Mouse (Mus musculus): ENCODE measurements around the gene Slc7a10. TPM values are rescaled to one million over a fixed set of nuclear protein-coding genes. Genes with fewer than 3 reads are reported as not detected.

Gene Slc7a10
- polyA plus RNA-seq (2015; fragmentation: Nextera tagmentation; extraction: Ambion mirVana): 3.4 and 3.6 TPM in 2 replicates

GRCm38 (mm10) chr7:35185889-35186569, at the start of gene Slc7a10:
Slc7a10 (plus strand) TSS chr7:35186385.
- Histone ChIP-seq H3K4me1 (replicated peaks) (peaks cover 18% of the 10 kb centered on the region), H3K9me3 (0 out of 2 replicates have a peak, but pooled peaks cover 4% of the 10 kb centered on the region), H3K9ac (replicated peaks) (peak within 1 kb of the TSS; percentile 52), H3K4me2 (replicated peaks) (peak within 1 kb of the TSS; percentile 61), H3K27ac (no peak within 1 kb of the TSS), H3K27me3 (peaks cover 49% of the 10 kb centered on the region), H3K36me3 (no peaks in the 10 kb centered on the region), H3K4me3 (replicated peaks) (peak within 1 kb of the TSS; percentile 38)
- peak; percentile 51 for ATAC-seq
- WGBS: 2% methylated on average over 40 of the region's 43 CpGs

GRCm38 (mm10) chr7:35137524-35137923, 48.7 kb upstream of the Slc7a10 start:
- peaks cover 7% of the 10 kb centered on the region; the same call in 1 of the 2 replicates for H3K4me1 ChIP-seq (replicated peaks)
- H3K4me2 ChIP-seq (replicated peaks): no peak overlapping the region
- no peak for ATAC-seq
- H3K36me3 ChIP-seq: no peaks in the 10 kb centered on the region
- H3K9me3 ChIP-seq: no peaks in the 10 kb centered on the region
- H3K9ac ChIP-seq (replicated peaks): no peak overlapping the region
- H3K27me3 ChIP-seq: no peaks in the 10 kb centered on the region
- no peak overlapping the region for H3K27ac ChIP-seq
- 84% methylated on average over 1 of the region's 1 CpGs for WGBS
- H3K4me3 ChIP-seq (replicated peaks): no peak overlapping the region

- WGBS: 67% methylated on average over 4 of the region's 4 CpGs
- no peak for ATAC-seq
- H3K9me3 ChIP-seq: no peaks in the 10 kb centered on the region
- no peaks in the 10 kb centered on the region for H3K27me3 ChIP-seq
- H3K4me1 ChIP-seq (replicated peaks): peaks cover 7% of the 10 kb centered on the region; the same call in 1 of the 2 replicates
- H3K4me3 ChIP-seq (replicated peaks): no peak overlapping the region
- H3K4me2 ChIP-seq (replicated peaks): no peak overlapping the region
- H3K27ac ChIP-seq: no peak overlapping the region
- no peak overlapping the region for H3K9ac ChIP-seq (replicated peaks)
- no peaks in the 10 kb centered on the region for H3K36me3 ChIP-seq
Measured at GRCm38 (mm10) chr7:35138481-35138880, 47.7 kb upstream of the Slc7a10 start.

GRCm38 (mm10) chr7:35139880-35140279, 46.3 kb upstream of the Slc7a10 start:
- Histone ChIP-seq H3K27me3 (no peaks in the 10 kb centered on the region), H3K36me3 (no peaks in the 10 kb centered on the region), H3K27ac (no peak overlapping the region), H3K9ac (replicated peaks) (no peak overlapping the region), H3K4me2 (replicated peaks) (no peak overlapping the region), H3K4me3 (replicated peaks) (no peak overlapping the region), H3K4me1 (replicated peaks) (peaks cover 2% of the 10 kb centered on the region; the same call in 1 of the 2 replicates), H3K9me3 (no peaks in the 10 kb centered on the region)
- ATAC-seq: no peak
- 85% methylated on average over 5 of the region's 5 CpGs for WGBS

GRCm38 (mm10) chr7:35141519-35141918, 44.7 kb upstream of the Slc7a10 start:
- Histone ChIP-seq H3K4me3 (replicated peaks) (no peak overlapping the region), H3K9me3 (no peaks in the 10 kb centered on the region), H3K9ac (replicated peaks) (no peak overlapping the region), H3K36me3 (no peaks in the 10 kb centered on the region), H3K4me1 (replicated peaks) (no peaks in the 10 kb centered on the region), H3K27ac (no peak overlapping the region), H3K27me3 (no peaks in the 10 kb centered on the region), H3K4me2 (replicated peaks) (no peak overlapping the region)
- 71% methylated on average over 5 of the region's 5 CpGs for WGBS
- ATAC-seq: no peak

- H3K4me3 ChIP-seq (replicated peaks): no peak overlapping the region
- H3K9ac ChIP-seq (replicated peaks): no peak overlapping the region
- H3K9me3 ChIP-seq: no peaks in the 10 kb centered on the region
- ATAC-seq: no peak
- H3K27me3 ChIP-seq: no peaks in the 10 kb centered on the region
- 80% methylated on average over 8 of the region's 8 CpGs for WGBS
- H3K4me2 ChIP-seq (replicated peaks): no peak overlapping the region
- H3K27ac ChIP-seq: no peak overlapping the region
- H3K4me1 ChIP-seq (replicated peaks): no peaks in the 10 kb centered on the region
- H3K36me3 ChIP-seq: no peaks in the 10 kb centered on the region
Measured at GRCm38 (mm10) chr7:35142522-35142921, 43.7 kb upstream of the Slc7a10 start.

- WGBS: 71% methylated on average over 6 of the region's 6 CpGs
- Histone ChIP-seq H3K27ac (no peak overlapping the region), H3K4me1 (replicated peaks) (no peaks in the 10 kb centered on the region), H3K9me3 (no peaks in the 10 kb centered on the region), H3K4me2 (replicated peaks) (no peak overlapping the region), H3K4me3 (replicated peaks) (no peak overlapping the region), H3K36me3 (no peaks in the 10 kb centered on the region), H3K27me3 (no peaks in the 10 kb centered on the region), H3K9ac (replicated peaks) (no peak overlapping the region)
- ATAC-seq: no peak; the same call in 1 of the 2 replicates
Measured at GRCm38 (mm10) chr7:35143864-35144618, 42.1 kb upstream of the Slc7a10 start.

GRCm38 (mm10) chr7:35145068-35145467, 41.1 kb upstream of the Slc7a10 start:
- ATAC-seq: no peak

GRCm38 (mm10) chr7:35146269-35146668, 39.9 kb upstream of the Slc7a10 start:
- WGBS: 90% methylated on average over 10 of the region's 10 CpGs
- no peak for ATAC-seq
- H3K4me1 ChIP-seq (replicated peaks): no peaks in the 10 kb centered on the region

More at GRCm38 (mm10) chr7:35145068-35145467, 41.1 kb upstream of the Slc7a10 start:
- WGBS: 87% methylated on average over 9 of the region's 9 CpGs
- Histone ChIP-seq H3K27ac (no peak overlapping the region), H3K9ac (replicated peaks) (no peak overlapping the region), H3K4me2 (replicated peaks) (no peak overlapping the region), H3K4me1 (replicated peaks) (no peaks in the 10 kb centered on the region), H3K27me3 (no peaks in the 10 kb centered on the region), H3K9me3 (no peaks in the 10 kb centered on the region), H3K36me3 (no peaks in the 10 kb centered on the region), H3K4me3 (replicated peaks) (no peak overlapping the region)

GRCm38 (mm10) chr7:35149616-35150433, 36.4 kb upstream of the Slc7a10 start:
- Histone ChIP-seq H3K36me3 (no peaks in the 10 kb centered on the region), H3K4me1 (replicated peaks) (no peaks in the 10 kb centered on the region), H3K27me3 (no peaks in the 10 kb centered on the region), H3K9me3 (no peaks in the 10 kb centered on the region), H3K4me3 (replicated peaks) (no peak overlapping the region), H3K27ac (no peak overlapping the region), H3K4me2 (replicated peaks) (no peak overlapping the region), H3K9ac (replicated peaks) (no peak overlapping the region)
- whole genome bisulfite sequencing: 75% methylated on average over 15 of the region's 15 CpGs
- no peak for ATAC-seq

More at GRCm38 (mm10) chr7:35146269-35146668, 39.9 kb upstream of the Slc7a10 start:
- H3K4me2 ChIP-seq (replicated peaks): no peak overlapping the region
- H3K9ac ChIP-seq (replicated peaks): no peak overlapping the region
- no peak overlapping the region for H3K27ac ChIP-seq
- no peak overlapping the region for H3K4me3 ChIP-seq (replicated peaks)
- H3K27me3 ChIP-seq: no peaks in the 10 kb centered on the region
- H3K36me3 ChIP-seq: no peaks in the 10 kb centered on the region
- H3K9me3 ChIP-seq: no peaks in the 10 kb centered on the region

GRCm38 (mm10) chr7:35150860-35151259, 35.3 kb upstream of the Slc7a10 start:
- Histone ChIP-seq H3K4me2 (replicated peaks) (no peak overlapping the region), H3K4me1 (replicated peaks) (no peaks in the 10 kb centered on the region), H3K4me3 (replicated peaks) (no peak overlapping the region), H3K9me3 (no peaks in the 10 kb centered on the region), H3K27me3 (no peaks in the 10 kb centered on the region), H3K9ac (replicated peaks) (no peak overlapping the region), H3K27ac (no peak overlapping the region), H3K36me3 (no peaks in the 10 kb centered on the region)
- WGBS: 93% methylated on average over 5 of the region's 5 CpGs
- no peak for ATAC-seq

GRCm38 (mm10) chr7:35154449-35154848, 31.7 kb upstream of the Slc7a10 start:
- Histone ChIP-seq H3K27me3 (no peaks in the 10 kb centered on the region), H3K36me3 (no peaks in the 10 kb centered on the region), H3K27ac (no peak overlapping the region), H3K9me3 (no peaks in the 10 kb centered on the region), H3K4me1 (replicated peaks) (no peaks in the 10 kb centered on the region), H3K4me2 (replicated peaks) (no peak overlapping the region), H3K4me3 (replicated peaks) (no peak overlapping the region), H3K9ac (replicated peaks) (no peak overlapping the region)
- WGBS: 82% methylated on average over 12 of the region's 12 CpGs
- no peak for ATAC-seq
